Mouse (Mus musculus) lung, adult 18-20 months (tissue): ENCODE data around the gene Ttc28.
A peak's percentile ranks its signal among the peaks of the same experiment; 100 is the strongest.

ENCODE experiments used
- DNase-seq, 2 experiments: peaks; one replicate each; pipeline ENCODE4 v3.0.0; 2022; ENCODE audit warnings: mixed read lengths in 2 of 2

Ttc28 gene

DNA sequence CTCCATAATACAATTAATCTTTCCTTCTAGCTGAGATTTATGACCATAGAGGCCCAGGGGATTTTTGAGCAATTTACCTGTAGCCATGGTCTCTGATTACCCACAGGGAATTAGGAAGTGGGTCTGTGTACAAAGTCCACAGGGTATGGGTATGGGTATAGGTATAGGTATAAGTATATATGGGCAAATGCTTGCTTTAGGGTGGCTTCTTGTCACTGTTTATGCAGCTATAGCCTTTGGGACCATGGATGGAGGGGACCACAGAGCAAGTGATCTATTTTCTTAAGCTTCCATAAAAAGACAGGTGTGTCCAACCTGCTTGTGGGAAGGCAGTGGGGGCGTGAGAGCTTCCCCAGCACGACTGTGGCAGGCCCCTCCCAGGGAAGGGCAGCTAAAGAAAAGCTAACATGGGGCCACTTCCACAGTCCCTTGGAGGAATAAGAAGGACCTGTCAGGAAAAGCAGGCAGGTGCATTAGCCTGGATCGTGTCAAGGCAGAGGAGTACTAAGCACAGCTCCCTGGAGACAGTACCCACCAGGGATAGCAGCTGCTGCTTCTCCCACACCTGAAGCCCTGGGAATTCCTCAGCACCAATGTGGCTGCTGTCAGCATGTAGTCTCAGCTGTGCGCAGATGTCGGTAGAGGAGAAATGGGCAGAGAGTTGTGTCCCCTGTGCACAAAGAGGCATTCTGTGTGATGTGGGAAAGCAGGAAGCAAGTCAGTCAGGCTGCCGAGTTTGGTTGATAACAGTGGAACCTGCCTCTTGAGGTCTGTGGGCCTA is 338.7 kb downstream of the Ttc28 start:
- DNase-seq: no peak

DNA sequence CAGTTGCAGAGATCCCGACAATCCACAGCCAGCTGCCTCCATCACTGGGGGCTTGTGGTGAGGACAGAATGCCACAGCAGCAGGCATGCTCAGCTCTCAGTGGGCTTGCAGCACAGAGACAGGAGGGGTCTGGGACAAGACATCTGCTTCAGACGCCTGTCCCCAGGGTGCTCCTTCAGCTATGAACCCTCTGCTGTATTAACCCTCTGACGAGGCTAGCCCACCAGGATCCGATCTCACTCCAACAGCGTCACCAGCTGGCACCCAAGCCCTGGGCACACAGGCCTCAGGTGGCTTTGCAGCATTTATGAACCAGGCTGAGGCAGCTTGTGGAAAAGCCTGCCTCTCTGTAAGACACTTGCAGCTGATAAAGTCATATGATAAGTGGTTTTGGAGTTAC is 339.4 kb downstream of the Ttc28 start:
- no peak for DNase-seq

DNA sequence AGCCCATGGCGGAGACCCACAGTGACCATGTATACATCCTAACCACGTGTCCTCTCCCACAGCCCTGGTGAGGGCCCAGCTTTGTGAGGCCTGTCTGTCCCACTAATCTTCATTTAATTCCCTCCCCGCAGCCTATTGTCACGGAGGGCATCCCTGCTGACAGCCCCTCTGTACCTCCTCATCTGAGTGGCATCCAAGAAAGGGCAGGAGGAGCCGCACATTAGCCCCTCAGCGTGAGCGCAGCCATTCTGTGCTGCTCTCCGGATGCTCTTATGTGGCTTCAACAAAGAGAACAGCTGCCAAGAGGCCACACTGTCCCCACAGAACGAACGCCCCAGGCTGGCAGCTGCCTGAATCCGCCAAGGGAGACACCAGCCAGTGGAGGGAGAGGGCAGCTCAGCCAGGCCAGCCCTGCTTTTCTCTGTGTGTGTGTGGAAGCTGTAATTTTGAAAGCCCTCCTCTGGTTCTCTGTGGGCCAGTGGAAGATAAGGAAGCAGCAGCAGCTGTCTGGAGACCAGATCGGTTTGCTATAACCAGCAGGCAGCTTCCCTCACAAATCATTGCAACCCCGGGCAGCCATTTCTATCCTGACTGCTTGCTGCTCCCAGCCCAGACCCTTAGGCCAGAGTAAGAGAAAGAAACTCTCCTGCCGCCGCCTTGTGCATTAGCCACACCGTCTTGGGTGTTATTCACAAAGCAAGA is 341.2 kb downstream of the Ttc28 start:
- no peak for DNase-seq

DNA sequence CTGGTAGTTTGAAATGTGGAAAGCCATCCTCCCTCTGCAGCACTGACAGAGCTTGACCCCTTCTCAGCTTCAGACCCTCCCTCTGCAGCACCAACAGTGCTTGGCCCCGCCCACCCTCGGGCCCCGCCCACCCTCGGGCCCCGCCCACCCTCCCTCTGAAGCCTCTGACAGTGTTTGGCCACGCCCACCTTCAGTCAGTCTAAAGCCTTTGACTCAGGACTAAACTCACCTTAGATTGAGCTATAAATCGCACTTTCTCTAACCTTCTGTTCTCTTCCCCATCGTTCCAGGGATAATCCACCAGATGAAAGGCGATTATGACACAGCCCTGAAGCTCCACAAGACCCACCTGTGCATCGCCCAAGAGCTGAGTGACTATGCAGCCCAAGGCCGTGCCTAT is 343.2 kb downstream of the Ttc28 start:
- no peak for DNase-seq

DNA sequence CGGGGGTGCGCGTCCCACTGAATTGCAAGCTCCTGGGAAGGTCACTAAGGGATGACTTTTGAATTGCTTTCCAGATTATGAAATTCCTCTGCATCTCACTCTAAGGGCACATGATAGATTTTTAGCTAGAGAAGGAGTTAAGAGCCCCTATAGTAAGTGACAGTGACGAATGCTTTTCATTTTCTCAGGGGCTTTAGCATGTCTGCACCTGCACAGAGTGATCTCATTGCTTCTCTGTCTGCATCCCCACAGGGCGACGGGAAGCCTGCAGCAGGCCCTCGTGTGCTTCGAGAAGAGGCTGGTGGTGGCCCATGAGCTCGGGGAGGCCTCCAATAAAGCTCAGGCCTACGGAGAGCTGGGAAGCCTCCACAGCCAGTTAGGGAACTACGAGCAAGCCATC is 345.7 kb downstream of the Ttc28 start:
- DNase-seq: no peak

DNA sequence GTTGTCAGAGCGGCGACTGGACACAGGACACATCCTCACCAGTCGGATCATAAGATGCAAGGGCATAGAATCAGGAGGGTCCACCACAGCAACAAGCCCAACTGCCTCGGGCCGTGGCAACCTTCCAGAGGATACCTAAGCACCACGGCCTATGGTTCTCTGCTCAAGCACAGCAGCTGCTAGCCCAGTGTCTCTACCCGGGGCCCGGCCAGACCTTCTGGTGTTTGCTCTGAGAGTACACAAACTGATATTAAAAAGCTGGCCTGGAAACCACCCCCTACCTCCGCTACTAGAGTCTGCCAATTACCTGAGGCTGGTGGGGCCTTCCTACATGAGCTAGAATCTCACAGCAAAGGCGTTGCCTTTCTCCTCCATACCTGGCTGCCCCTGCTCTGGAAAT is 346.9 kb downstream of the Ttc28 start:
- no peak for DNase-seq

DNA sequence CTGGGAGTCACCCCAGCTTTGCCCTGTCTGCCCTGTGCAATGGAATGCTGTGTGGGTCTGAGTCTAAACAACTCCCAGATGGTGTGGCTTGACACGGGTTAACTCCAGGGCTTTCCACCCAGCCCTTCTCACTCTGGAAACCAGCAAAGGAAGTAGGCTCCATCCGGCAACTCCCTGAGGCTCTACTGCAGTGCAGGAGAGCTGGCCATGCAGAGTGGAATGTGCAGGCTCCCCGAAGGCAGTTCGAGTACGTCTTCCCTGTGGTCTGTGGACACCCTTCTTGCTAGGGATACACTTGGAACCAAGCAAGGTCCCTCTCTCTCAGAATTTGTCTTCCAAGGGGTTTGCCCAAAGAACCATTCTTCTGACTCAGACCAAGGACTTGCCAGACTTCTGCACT is 348.2 kb downstream of the Ttc28 start:
- peak in 1 of 2 experiments; percentile 38 for DNase-seq

DNA sequence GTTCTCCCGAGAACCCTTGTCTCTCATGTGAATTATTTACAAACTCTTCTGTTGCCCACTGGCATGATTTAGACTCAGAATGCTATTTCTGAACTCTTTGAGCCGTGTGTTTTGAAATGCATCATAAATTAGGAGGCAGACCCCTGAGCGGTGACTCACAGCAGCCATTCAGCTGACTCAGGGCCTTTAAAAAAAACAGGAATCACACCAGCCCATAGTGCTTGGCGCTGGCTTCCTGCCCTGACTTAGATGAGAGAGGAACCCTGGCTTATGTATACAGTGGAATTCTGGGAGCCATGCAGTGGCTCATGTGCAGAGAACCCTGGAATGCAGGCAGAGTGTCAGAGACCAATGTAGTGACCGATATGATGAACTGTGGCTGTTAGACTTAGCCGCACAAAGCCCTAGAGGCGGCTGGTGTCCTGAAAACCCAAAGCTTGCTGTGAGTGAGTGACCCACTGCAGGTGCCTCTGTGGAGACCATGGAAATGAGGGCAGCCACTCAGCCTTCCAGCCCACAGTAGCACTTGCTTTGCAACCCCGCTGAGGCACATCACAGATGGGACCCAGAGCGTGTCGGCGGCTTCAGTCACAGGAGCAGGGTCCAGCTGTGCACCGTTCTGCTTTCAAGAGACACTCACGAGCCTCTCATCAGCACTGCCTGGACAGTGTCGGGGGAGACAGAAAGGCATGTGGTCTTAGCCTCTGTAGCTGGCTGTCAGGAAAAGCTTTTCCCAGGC is 348.9 kb downstream of the Ttc28 start:
- DNase-seq: peak; percentile 41 to 52

DNA sequence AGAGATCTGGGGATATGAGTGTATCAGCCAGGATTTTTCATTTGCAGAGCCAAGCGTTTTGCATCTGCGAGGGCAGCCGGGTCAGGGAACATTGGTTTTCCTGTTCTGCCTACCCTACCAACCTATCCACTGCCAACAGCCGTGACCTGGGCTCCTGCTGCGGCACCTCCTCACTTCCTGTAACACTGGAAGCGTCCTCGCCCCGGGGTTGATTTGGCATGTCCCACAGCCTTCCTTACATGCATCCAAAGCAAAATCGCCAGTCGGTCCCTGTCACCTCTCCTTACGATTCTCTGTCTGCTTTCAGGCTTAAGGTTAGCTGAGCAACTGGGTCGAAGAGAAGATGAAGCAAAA is 349.4 kb downstream of the Ttc28 start:
- no peak for DNase-seq

DNA sequence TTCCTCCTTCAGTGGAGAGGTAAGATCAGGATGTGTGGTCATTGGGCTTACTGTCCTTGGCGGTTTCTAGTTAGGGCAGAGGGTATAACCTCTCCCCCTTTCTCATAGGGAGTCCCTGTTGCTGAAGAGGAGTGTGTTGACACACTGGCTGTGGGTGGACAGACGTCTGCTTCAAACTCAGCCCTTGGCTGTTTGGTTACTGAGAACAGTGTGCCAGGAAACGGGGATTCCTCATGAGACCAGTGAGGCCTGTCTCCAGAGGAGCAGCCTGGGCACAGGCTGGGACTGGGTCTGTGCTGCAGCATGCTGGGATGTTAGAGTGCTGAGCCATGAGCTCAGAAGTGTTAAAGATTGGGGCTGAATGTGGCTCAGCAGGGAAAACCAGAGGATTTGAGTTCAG is 350.1 kb downstream of the Ttc28 start:
- no peak for DNase-seq

DNA sequence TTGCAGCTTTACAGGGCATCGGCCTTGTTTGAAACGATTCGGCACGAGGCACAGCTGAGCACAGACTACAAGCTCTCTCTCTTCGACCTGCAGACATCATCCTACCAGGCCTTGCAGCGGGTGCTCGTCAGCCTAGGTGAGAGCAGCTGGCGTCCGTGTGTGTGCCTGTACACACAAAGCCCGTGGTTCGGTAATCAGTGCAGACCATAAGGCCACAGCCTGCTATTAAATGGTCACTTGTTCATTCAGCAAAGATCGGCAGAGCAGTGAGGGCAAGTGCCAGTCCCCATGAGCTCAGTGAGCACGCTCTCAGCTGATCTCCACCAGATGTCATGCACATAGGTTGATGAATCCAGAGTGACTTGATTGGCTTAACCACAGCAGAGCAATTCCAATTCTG is 351.4 kb downstream of the Ttc28 start:
- DNase-seq: no peak

DNA sequence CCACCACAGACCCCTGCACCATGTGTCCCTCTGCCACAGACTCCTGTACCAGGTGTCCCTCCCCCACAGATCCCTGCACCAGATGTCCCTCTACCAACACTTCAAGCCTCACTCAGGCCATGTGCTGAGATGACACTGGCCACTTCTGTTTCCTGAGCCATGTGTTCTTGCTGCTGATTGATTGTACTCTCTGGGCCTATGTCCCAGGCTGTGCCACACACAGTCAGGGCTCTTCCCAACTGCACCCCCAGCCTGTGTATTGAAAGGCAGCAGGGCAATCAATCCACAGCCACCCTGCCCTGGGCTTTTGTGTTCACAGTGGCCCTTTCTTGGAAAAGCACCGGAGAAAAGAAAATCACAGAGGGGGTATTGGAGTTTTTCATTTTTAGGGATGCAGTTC is 352.2 kb downstream of the Ttc28 start:
- DNase-seq: no peak

DNA sequence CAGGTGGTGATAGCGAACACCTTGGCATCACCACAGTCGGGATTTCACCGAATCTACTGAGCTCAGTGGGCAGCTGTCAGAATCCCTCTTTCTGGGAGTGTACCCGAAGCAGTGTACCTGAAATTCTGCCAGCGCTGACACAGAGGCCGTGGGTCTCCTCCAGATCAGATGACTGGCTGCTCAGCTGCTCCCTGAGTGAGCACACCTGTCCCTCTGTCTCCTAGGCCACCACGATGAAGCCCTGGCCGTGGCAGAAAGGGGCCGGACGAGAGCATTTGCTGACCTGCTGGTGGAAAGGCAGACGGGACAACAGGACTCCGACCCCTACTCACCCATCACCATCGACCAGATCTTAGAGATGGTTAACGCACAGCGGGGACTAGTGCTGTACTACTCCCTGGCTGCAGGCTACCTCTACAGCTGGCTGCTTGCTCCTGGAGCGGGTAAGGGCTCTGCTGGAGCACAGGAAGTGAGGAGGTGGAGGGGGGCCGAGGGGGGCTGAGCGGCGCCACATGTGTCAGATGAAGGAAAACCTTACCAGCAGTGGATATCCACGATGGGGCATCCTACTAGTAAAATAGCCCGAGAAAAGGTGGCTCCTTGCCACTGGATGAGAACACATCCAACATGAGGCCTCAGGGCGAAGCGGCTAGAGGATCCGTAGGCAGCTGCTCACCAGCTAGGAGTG is 353.6 kb downstream of the Ttc28 start:
- DNase-seq: no peak

DNA sequence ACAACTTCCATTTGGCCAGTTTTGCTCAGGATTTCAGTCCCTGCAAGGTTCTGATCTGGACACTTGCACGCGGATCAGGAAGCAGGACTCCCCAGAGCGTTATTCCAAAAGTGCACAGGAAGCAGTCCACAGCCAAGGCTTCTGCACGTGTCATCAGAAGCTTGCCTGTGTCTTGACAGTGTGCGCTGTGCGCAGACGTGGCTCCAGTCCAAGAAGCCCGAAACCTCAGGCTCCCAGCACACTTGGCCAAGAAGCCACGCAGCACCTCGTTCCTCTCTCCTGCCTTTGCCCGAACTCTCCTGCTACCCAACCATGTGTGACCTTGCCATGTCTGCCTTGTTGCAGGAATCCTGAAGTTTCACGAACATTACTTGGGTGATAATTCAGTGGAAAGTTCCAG is 355.5 kb downstream of the Ttc28 start:
- DNase-seq: peak; percentile 20 to 46

DNA sequence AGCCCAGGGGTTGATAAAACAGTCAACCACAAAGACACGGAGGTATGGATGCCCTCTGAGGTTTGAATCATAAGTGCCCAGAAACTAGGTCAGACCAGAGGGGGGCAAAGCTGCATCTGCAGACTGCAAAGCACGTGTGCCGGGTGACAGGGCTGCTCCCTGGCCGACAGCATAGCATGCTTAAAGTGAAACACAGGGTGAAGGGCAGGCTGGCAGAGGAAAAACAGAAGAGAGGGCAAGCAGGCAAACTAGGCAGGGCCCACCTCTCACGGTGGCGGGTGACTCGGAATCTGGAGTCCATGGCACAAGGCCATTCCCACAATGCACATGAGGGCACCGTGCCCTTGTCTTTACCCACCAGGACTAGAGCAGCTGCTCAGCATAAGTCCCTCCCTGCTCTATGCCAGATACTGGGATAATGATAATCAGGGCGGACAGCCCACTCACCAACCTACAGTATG is 357.6 kb downstream of the Ttc28 start:
- DNase-seq: no peak

DNA sequence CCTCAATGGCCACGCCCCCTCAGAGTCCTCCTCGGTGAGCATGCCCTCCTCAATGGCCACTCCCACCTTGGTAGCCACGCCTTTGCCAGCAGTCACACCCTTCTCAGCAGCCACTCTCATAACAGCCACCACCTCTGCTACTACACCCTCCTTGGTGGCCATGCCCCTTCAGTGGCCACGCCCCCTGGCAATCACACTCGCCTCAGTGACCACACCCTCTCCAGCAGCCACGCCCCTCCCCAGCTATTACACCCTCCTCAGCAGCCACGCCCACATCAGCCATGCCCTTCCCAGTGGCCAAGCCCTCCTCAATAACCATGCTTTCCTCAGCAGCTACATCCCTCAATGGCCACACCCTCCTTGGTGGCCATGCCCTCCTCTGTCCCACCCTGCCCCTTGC is 359.6 kb downstream of the Ttc28 start:
- DNase-seq: peak in 1 of 2 experiments; percentile 41

DNA sequence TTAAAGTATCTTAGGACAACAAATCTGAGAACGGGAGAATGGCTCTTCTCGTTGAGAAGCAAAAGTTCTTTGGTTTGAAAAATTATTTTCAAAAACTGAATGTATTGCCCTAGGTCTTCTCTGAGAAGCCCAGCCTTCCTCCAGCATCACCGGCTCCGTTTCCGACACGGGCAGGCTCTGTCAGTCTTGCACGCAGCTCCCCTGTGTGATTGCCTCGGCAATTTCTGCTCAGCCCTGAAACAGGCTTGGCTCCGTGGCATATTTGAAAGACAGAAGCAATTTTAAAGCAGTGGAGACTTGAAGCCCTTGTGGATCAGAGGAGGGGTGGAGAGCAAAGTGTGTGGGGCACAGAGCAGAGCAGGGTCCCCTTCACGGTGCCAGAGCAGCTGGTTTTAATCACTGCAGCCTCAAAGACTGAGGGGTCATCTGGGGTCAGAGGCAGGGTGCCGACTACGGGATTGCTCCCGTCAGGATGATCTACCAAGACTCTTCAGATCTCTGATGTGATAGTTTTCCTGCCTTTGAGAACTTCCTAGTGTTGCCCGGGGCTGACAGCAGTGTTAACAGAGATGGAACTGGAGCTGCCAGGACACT is 363.9 kb downstream of the Ttc28 start:
- DNase-seq: no peak

DNA sequence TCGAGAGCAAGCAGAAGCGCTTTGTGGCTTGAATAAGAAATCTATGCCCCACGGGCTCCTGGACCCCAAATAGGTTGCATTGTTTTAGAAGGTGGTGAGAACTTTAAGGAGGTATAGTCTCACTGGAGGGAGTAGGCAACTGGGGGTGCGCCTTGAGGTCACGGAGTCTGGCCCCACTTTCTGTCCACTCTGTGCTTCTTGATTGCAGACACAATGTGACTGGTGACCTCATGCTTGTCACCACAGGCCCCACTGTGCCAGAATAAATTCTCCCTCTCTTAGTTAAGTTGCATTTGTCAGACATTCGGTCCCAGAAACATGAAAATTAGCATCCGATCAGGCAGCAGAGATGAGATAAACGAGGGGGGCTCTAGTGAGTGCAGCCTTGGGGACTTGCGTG is 364.5 kb downstream of the Ttc28 start:
- DNase-seq: no peak

DNA sequence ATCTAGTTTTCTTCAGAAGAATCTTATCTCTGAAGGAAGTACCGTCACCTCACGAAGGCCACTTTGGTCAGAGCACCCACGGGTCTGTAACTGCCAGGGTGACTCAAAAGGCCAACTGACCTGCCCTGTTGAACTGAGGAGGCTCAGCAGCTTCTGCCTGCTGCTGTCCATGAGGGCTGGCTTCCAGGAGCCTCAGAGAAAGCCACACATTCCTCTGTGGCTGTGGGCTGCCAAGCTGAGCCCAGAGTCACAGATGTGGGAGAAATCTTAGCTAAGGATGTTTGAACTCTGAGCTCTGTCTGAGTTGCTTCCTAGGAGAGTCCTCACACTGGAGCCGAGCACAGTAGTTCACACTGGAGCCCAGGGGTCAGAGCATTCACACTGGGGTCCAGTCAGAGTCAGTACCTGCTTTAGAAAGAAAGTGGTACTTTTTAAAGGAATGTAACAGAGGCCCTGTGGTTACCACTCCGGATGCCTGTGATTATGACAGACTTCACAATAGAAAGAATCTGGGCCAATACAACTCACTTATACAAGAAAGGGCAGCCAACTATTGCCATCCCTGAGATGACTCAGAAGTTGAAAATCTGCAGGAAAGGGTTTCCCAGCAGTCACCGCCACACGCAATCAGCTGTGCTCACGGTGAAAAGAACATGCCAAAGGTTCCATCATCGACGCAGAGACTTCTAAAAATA is 368.1 kb downstream of the Ttc28 start:
- no peak for DNase-seq

DNA sequence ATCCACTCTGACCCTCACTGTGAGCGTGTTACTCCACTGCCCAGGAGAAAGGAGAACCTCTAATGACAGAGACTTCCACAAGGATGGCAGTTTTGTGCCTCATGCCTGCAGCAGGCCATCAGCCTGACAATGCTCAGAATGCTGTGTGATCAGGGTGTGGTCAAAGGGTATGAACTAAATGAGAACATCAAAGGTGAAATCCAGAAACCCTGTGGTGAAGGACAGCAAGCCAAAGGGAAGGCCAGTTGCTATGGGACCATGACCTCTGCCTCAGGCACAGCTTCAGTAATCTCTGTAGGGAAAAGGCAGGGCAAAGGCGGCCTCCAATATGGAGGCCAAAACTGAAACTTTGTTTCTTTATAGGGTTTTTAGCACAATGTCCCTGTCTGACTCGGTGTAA is 372.5 kb downstream of the Ttc28 start:
- DNase-seq: no peak

DNA sequence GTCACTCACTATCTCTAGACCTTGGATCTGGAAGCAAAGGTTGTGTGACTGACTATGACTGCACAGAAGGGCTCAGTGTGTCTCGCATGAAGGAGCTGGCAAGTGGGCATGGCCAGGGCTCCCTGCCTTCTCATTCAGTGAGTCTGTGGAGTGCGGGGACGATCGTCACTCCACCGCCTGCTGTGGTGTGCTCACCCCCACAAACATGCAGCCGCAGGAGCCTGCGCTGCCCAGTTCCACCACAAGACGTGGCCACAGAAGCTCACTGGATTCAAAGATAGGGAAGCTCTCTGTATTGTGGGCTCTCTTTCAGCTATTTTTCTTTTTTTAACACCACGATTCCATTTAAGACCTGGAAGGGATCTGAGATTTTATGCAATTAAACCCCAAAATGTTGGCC is 374.8 kb downstream of the Ttc28 start:
- DNase-seq: no peak

DNA sequence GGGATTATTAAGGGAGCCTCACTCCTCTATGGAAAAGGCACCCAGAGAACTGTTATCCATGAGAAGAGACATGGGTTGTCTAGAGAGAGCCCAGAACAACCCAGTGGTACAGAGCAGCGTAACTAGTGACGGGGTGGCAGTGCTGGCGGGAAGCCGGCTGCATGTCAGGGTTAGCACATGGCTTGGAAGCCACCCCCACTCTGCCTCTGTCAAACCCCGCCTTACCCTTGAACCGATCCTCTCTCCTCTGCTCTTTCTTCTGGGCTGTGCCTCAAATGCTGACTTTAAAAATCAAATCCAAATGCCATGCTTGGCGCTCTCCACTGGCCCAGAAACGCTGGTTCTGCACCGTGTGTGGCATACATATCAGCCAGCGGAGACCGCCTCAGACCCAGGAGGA is 375.2 kb downstream of the Ttc28 start:
- DNase-seq: no peak
